Mouse (Mus musculus) liver, embryonic 16.5 days (tissue): ENCODE results near the gene Coa6. TPM values are rescaled to one million over a fixed set of nuclear protein-coding genes. Genes with fewer than 3 reads are reported as not detected.

ENCODE experiments used
- polyA plus RNA-seq: library from polyadenylated mRNA; unstranded; fragments of >200 nt; fragmentation: Nextera tagmentation; extraction: Ambion mirVana; gene quantifications from 2 replicates; pipeline ENCODE4 v1.2.1, GENCODE M21; 2015

Coa6 gene
- polyA plus RNA-seq, 1 experiment from 2014 or later = 31.8 TPM

Other genes with a start within 250 kb of the Coa6 start
- gene Slc35f3, start 124.0 kb upstream of the Coa6 start, polyA plus RNA-seq = not detected in 2 replicates
- 1.1 and 1.3 TPM in 2 replicates for gene Tarbp1, start 52.5 kb downstream of the Coa6 start, polyA plus RNA-seq
- 3.3 TPM in 2 replicates for gene Irf2bp2, start 171.5 kb downstream of the Coa6 start, polyA plus RNA-seq